Mouse (Mus musculus): ENCODE results near the gene Iqsec1. TPM values are rescaled to one million over a fixed set of nuclear protein-coding genes. Genes with fewer than 3 reads are reported as not detected.
A peak's percentile ranks its signal among the peaks of the same experiment; 100 is the strongest.

The Iqsec1 gene
- polyA plus RNA-seq, 1 experiment from 2014 or later, result 6.6 TPM

DNA sequence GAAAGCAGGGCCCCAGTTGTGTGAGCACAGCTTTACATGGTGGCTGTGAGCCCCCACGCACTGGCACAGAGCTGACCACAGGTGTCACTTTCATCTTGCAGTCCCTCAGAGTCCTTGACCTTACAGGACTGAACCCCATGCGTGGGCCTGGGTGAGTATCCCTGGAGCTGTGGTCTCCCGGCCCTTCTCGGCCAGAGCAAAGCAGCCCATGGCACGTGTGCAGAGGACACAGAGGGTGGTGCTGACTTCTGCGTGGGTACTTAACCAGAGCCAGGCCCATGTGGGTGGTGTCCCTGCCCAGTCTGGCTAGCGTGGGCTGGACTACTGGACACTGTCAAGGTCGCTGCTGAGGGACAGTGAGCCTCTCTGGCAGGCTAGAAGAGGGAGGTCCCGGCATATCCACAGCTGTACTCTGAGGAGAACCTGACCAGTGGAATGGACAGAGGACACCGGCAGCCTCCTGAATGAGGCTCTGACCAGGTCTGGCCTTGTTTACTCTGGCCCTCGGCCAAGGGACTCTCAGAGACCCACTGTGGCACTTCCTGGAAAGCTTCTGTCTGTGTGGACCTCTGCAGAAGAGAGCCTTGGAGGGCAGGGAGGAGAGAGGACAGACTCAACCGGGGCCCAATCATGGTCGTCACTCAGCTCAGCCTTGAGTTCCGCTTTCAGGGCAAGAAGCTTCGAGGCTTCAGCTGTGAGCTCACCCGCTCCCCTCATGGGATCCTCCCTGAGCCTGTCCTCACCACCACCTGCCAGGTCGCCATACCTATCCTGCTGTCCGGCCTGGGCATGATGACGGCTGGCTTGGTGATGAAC is 369.5 kb downstream of the Iqsec1 start:
- WGBS, result 83% methylated on average over 19 of the region's 19 CpGs
- peaks cover 20% of the 10 kb centered on the region for H3K4me1 ChIP-seq
- peak overlapping the region; percentile 57 for H3K27ac ChIP-seq (replicated peaks)
- no peaks in the 10 kb centered on the region for H3K27me3 ChIP-seq (replicated peaks; ENCODE audit: low read depth, poor library complexity, severe bottlenecking)
- no peaks in the 10 kb centered on the region for H3K36me3 ChIP-seq (replicated peaks)
- DNase-seq (ENCODE audit: low spot score), result no peak
- H3K9me3 ChIP-seq, result no peaks in the 10 kb centered on the region
- H3K4me3 ChIP-seq, result no peak overlapping the region

DNA sequence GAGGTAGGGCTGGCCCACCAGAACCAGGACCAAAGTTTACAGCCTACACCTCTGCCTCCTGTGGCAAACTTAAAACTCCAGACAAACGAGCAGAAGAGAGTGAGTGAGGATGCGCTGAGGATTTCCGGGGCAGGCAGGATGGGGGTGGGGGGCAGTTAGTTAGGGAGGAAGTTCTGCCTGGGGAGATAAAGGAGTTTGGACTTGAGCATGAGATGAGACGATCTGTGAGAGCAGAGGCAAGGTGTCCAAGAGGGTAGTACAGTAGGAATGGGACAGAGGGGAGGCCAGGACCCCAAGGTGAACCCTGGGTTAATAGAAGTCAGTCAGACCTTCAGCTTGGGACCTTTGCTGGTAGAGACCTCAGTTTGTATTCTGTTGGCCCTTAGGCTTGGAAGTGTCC is 370.2 kb downstream of the Iqsec1 start:
- peaks cover 20% of the 10 kb centered on the region for H3K4me1 ChIP-seq
- no peak for DNase-seq (ENCODE audit: low spot score)
- no peaks in the 10 kb centered on the region for H3K27me3 ChIP-seq (replicated peaks; ENCODE audit: low read depth, poor library complexity, severe bottlenecking)
- no peak overlapping the region for H3K4me3 ChIP-seq
- no peak overlapping the region; the same call in 1 of the 2 replicates for H3K27ac ChIP-seq (replicated peaks)
- no peaks in the 10 kb centered on the region for H3K36me3 ChIP-seq (replicated peaks)
- WGBS, result 85% methylated on average over 4 of the region's 4 CpGs
- no peaks in the 10 kb centered on the region for H3K9me3 ChIP-seq

DNA sequence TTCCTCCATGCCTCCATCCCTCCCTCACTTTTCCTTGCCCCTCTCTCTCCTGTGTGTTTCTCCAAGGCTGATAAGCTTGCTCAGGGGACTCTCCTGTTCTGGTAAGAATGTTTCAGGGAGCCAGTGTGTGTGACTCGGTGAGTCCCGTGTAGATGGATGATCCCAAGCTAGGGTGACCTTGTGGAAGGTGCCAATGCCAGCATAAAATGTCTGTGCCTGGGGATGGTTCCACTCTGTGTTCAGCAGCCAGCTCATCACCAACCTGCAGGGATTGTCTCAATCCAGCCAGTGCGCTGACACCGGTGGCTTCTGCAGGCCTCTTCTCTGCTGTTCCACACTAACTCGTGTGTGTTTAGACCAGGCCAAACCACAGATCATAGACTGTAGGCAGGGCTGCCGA is 372.0 kb downstream of the Iqsec1 start:
- no peaks in the 10 kb centered on the region for H3K36me3 ChIP-seq (replicated peaks)
- no peak for DNase-seq (ENCODE audit: low spot score)
- no peak overlapping the region for H3K27ac ChIP-seq (replicated peaks)
- no peaks in the 10 kb centered on the region for H3K27me3 ChIP-seq (replicated peaks; ENCODE audit: low read depth, poor library complexity, severe bottlenecking)
- no peak overlapping the region for H3K4me3 ChIP-seq
- 90% methylated on average over 6 of the region's 6 CpGs for WGBS
- peaks cover 13% of the 10 kb centered on the region for H3K4me1 ChIP-seq
- H3K9me3 ChIP-seq, result no peaks in the 10 kb centered on the region

DNA sequence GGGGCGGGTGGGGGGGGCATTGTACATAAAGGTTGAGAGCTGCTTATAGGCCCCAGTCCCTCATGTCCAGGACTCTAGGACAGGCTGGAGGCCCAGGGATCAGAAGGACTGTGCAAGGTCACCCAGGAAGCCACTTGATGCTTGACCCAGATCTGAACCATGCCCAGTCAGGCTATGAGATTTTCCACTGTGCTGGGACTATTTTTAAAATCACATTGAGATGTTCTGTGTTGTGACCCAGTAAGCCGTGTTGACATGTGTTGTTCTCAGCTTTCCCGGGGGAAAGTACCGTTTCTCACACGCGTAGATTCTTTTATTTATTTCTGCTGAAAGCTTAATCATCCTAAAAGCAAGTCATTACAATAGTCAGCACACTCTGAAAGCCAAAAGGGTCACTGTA is 372.5 kb downstream of the Iqsec1 start:
- Histone ChIP-seq H3K4me1 (peaks cover 8% of the 10 kb centered on the region), H3K27ac (replicated peaks) (no peak overlapping the region; the same call in 1 of the 2 replicates), H3K27me3 (replicated peaks; ENCODE audit: low read depth, poor library complexity, severe bottlenecking) (no peaks in the 10 kb centered on the region), H3K4me3 (no peak overlapping the region), H3K9me3 (no peaks in the 10 kb centered on the region), H3K36me3 (replicated peaks) (no peaks in the 10 kb centered on the region)
- no peak for DNase-seq (ENCODE audit: low spot score)
- 88% methylated on average over 6 of the region's 6 CpGs for WGBS

DNA sequence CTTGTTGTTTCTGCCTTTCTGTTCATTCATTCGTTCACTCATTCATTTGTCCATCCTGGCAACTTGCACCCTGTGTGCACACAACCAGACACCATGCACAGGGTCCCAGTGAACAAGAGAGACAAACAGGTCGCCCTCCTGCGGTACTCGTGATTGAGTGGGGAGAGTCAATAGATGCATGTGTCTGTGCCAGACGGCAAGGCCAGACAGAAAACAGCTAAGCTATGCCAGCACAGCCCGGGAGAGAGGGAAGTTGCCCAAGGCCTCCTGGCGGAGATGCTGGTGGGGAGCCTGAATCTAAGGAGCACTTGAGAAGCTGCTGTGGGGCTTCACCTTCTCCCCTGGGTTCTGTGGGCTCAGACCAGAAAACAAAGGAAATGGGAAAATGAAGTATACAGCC is 373.1 kb downstream of the Iqsec1 start:
- Histone ChIP-seq H3K4me1 (peaks cover 2% of the 10 kb centered on the region), H3K36me3 (replicated peaks) (no peaks in the 10 kb centered on the region), H3K9me3 (no peaks in the 10 kb centered on the region), H3K27me3 (replicated peaks; ENCODE audit: low read depth, poor library complexity, severe bottlenecking) (no peaks in the 10 kb centered on the region), H3K4me3 (no peak overlapping the region), H3K27ac (replicated peaks) (no peak overlapping the region; the same call in 1 of the 2 replicates)
- 81% methylated on average over 7 of the region's 7 CpGs for WGBS
- no peak for DNase-seq (ENCODE audit: low spot score)

DNA sequence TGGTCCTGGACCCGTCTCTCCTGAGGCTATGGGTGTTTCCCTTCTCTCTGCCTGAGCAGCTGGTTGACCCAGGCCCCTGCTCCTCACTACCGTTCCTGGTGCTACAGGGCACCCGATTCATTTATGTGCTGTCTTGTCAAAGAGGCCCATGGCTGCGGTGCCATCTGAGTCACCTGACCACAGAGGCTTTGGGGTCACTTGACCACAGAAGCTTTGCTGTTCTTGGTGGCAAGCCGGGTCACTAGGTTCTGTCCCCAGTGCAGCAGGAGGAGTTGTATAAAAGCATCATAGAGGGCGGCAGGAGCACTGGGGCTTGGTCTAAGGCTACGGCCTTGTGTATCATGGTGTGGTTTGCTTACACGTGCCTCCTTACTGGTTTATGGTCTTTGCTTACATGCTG is 375.2 kb downstream of the Iqsec1 start:
- H3K9me3 ChIP-seq, result no peaks in the 10 kb centered on the region
- H3K27me3 ChIP-seq (replicated peaks; ENCODE audit: low read depth, poor library complexity, severe bottlenecking), result no peaks in the 10 kb centered on the region

DNA sequence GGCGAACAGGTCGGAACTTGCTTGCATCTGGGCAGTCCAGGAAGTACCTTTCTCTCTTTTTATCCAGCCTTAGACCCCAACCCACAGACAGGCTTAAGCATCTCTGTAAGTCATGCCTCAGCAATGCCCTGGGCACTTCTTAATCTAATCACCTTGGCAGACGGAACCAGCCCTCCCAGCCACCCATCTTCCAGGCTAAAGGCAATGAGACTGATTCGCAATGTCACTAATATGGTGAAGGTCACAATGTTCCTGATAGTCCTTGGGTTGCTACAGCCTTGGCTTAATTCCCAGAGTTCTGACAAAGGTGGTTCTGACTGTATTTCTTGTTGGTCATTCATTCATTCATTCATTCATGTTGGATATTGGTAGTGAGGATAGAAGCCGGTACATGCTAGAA is 378.2 kb downstream of the Iqsec1 start:
- Histone ChIP-seq H3K27me3 (replicated peaks; ENCODE audit: low read depth, poor library complexity, severe bottlenecking) (peaks cover 14% of the 10 kb centered on the region), H3K4me1 (peaks cover 9% of the 10 kb centered on the region), H3K4me3 (no peak overlapping the region), H3K36me3 (replicated peaks) (no peaks in the 10 kb centered on the region), H3K9me3 (no peaks in the 10 kb centered on the region), H3K27ac (replicated peaks) (no peak overlapping the region)
- no peak for DNase-seq (ENCODE audit: low spot score)
- WGBS, result 88% methylated on average over 5 of the region's 5 CpGs

More for the DNA sequence above, 375.2 kb downstream of the Iqsec1 start:
- no peak for DNase-seq (ENCODE audit: low spot score)
- H3K4me3 ChIP-seq, result no peak overlapping the region
- H3K27ac ChIP-seq (replicated peaks), result no peak overlapping the region
- no peaks in the 10 kb centered on the region for H3K4me1 ChIP-seq
- no peaks in the 10 kb centered on the region for H3K36me3 ChIP-seq (replicated peaks)
- WGBS, result 77% methylated on average over 8 of the region's 8 CpGs

DNA sequence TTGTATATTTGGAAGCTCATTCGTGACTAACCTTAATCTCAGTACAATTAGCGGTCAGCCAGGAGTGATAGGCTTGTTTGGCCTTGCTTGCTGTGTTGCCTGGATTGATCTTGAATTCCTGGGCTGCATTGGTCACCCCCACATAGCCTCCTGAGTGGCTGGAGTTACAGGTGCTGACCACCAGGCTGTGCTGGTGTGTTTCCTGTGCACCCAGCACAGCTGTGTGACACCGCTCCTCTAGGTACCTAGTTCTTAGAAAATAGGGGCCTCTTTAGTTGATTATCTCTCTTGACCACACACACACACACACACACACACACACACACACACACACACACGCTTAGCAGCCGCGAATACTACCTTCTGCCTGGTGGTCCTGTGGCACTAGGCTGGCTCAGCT is 380.3 kb downstream of the Iqsec1 start:
- Histone ChIP-seq H3K9me3 (no peaks in the 10 kb centered on the region), H3K4me3 (no peak overlapping the region), H3K27me3 (replicated peaks; ENCODE audit: low read depth, poor library complexity, severe bottlenecking) (peaks cover 18% of the 10 kb centered on the region), H3K36me3 (replicated peaks) (no peaks in the 10 kb centered on the region), H3K4me1 (peaks cover 14% of the 10 kb centered on the region), H3K27ac (replicated peaks) (no peak overlapping the region)
- WGBS, result 70% methylated on average over 6 of the region's 6 CpGs
- peak; percentile 30 for DNase-seq (ENCODE audit: low spot score)

DNA sequence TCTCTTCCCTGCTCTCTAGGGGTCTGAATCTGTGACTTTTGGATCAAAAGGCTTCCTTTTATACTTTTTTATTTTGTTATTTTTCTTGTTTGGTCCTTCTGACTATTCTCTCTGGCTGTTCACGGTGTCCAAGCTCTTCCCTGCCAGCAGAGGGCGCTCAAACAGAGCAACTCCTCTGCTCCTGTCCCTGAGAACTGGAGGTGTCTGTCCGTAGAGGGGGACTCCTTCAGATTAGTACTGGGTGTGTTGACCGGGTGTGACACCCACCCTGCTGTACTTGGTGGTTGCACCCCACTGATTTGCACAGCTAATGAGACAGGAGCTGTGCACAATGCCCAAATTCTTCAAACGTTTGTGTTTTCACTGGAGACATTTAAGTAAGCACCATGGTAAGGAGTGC is 381.3 kb downstream of the Iqsec1 start:
- no peak overlapping the region for H3K27ac ChIP-seq (replicated peaks)

DNA sequence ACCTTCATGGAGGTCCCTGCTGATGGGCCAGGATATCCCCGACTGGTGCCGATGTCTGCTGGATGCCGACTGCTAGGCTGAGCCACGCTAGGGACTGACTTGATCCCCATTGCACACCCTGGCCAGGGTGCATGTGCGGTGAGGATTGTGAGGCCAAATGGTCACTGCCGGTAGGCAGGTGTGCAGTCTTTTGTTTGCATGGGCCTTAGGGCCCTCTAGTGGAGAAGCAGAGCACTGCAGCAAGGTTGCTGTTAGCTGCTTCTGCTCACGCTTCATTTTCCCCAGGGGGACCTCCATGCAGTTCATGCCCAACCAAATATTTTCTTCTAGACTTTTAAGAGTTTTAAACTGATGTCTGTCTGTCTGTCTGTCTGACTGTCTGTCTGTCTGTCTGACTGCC is 381.9 kb downstream of the Iqsec1 start:
- H3K36me3 ChIP-seq (replicated peaks), result no peaks in the 10 kb centered on the region
- DNase-seq (ENCODE audit: low spot score), result peak; percentile 81
- H3K27me3 ChIP-seq (replicated peaks; ENCODE audit: low read depth, poor library complexity, severe bottlenecking), result peaks cover 34% of the 10 kb centered on the region
- H3K27ac ChIP-seq (replicated peaks), result no peak overlapping the region
- WGBS, result 23% methylated on average over 7 of the region's 7 CpGs
- H3K4me1 ChIP-seq, result peaks cover 18% of the 10 kb centered on the region
- H3K4me3 ChIP-seq, result no peak overlapping the region
- H3K9me3 ChIP-seq, result no peaks in the 10 kb centered on the region

More for the DNA sequence above, 381.3 kb downstream of the Iqsec1 start:
- Histone ChIP-seq H3K4me3 (no peak overlapping the region), H3K4me1 (peaks cover 14% of the 10 kb centered on the region), H3K27me3 (replicated peaks; ENCODE audit: low read depth, poor library complexity, severe bottlenecking) (peaks cover 27% of the 10 kb centered on the region), H3K9me3 (no peaks in the 10 kb centered on the region), H3K36me3 (replicated peaks) (no peaks in the 10 kb centered on the region)
- WGBS, result 14% methylated on average over 5 of the region's 5 CpGs
- DNase-seq (ENCODE audit: low spot score), result peak; percentile 75

Small RNA genes within 50 kb of the gene (microRNA-seq; reads per million reads assigned to microRNA genes)
- not detected for gene Gm24816

Other genes with a start within 250 kb of the Iqsec1 start
- 15.8 and 17.3 TPM in 2 replicates for gene Nup210, start 128.1 kb upstream of the Iqsec1 start, polyA plus RNA-seq (2016; fragmentation: Nextera tagmentation; extraction: Ambion mirVana)
- gene Hdac11, start 168.0 kb upstream of the Iqsec1 start, polyA plus RNA-seq (2016; fragmentation: Nextera tagmentation; extraction: Ambion mirVana), result 8.6 and 9.8 TPM in 2 replicates
- 56.6 and 69.0 TPM in 2 replicates for gene Fbln2, start 223.8 kb upstream of the Iqsec1 start, polyA plus RNA-seq (2016; fragmentation: Nextera tagmentation; extraction: Ambion mirVana)